Mouse (Mus musculus) liver, embryonic 12.5 days (tissue): ENCODE data around the gene Cstf2t. TPM values are rescaled to one million over a fixed set of nuclear protein-coding genes. Genes with fewer than 3 reads are reported as not detected.

Source experiments
- ATAC-seq: fragments of 200-750 bp; cut with Nextera tagmentation; 2 replicates; pipeline ENCODE4 v1.8.0; 2017; ENCODE audit warnings: moderate number of reproducible peaks, mild to moderate bottlenecking, moderate library complexity
- H3K27ac ChIP-seq: fragments of 300-500 bp; sonication (generic); 2 replicates; pipeline ENCODE4 v1.5.1; 2016; ENCODE audit warnings: mild to moderate bottlenecking
- H3K27me3 ChIP-seq: fragments of 300-500 bp; sonication (generic); replicated peaks from 2 replicates; pipeline ENCODE4 v1.6.1; 2016; ENCODE audit warnings: mild to moderate bottlenecking, moderate library complexity
- H3K36me3 ChIP-seq: fragments of 300-500 bp; sonication (generic); 2 replicates; pipeline ENCODE4 v1.6.1; 2016; ENCODE audit warnings: mild to moderate bottlenecking, moderate library complexity
- H3K4me1 ChIP-seq: fragments of 300-500 bp; sonication (generic); 2 replicates; pipeline ENCODE4 v1.6.1; 2016
- H3K4me2 ChIP-seq: fragments of 300-500 bp; sonication (generic); 2 replicates; pipeline ENCODE4 v1.6.1; 2016; ENCODE audit warnings: mild to moderate bottlenecking, moderate library complexity
- H3K4me3 ChIP-seq: fragments of 300-500 bp; sonication (generic); 2 replicates; pipeline ENCODE4 v1.5.1; 2016; ENCODE audit warnings: mild to moderate bottlenecking, moderate library complexity
- H3K9ac ChIP-seq: fragments of 300-500 bp; sonication (generic); 2 replicates; pipeline ENCODE4 v1.6.1; 2016; ENCODE audit warnings: mild to moderate bottlenecking, moderate library complexity
- H3K9me3 ChIP-seq: fragments of 300-500 bp; sonication (generic); replicated peaks from 2 replicates; pipeline ENCODE4 v1.6.1; 2016; ENCODE audit warnings: mild to moderate bottlenecking, moderate library complexity
- WGBS: fragments of 180-500 bp; shearing (Covaris S2); methylation state at CpG from one replicate; pipeline ENCODE4 v1.1.7; 2016; ENCODE audit not compliant: insufficient replicate concordance; 5-methylcytosine and 5-hydroxymethylcytosine counted together
- polyA plus RNA-seq: library from polyadenylated mRNA; unstranded; fragments of >200 nt; fragmentation: Nextera tagmentation; extraction: Ambion mirVana; gene quantifications from 2 replicates; pipeline ENCODE4 v1.2.1, GENCODE M21; 2016

Gene Cstf2t
- polyA plus RNA-seq, 1 experiment from 2014 or later, result 22.1 TPM

- Histone ChIP-seq H3K9me3 (no peaks in the 10 kb centered on the region), H3K4me1 (peaks cover 24% of the 10 kb centered on the region), H3K4me3 (peak overlapping the region; percentile 83), H3K36me3 (peaks cover 30% of the 10 kb centered on the region), H3K27me3 (0 out of 2 replicates have a peak, but pooled peaks cover 3% of the 10 kb centered on the region), H3K9ac (peak overlapping the region; percentile 75), H3K4me2 (peak overlapping the region; percentile 87), H3K27ac (no peak overlapping the region)
- no peak for ATAC-seq
- WGBS, result 83% methylated on average over 8 of the region's 8 CpGs
Observed at GRCm38 (mm10) chr19:31083761-31084160, 1.1 kb downstream of the Cstf2t start.

- Histone ChIP-seq H3K4me1 (peaks cover 21% of the 10 kb centered on the region), H3K36me3 (no peaks in the 10 kb centered on the region), H3K4me2 (no peak overlapping the region), H3K27me3 (no peaks in the 10 kb centered on the region), H3K9me3 (no peaks in the 10 kb centered on the region), H3K4me3 (no peak overlapping the region), H3K9ac (no peak overlapping the region), H3K27ac (no peak overlapping the region)
- peak; percentile 57 for ATAC-seq
- WGBS, result 62% methylated on average over 3 of the region's 3 CpGs
Observed at GRCm38 (mm10) chr19:31097857-31098256, 15.2 kb downstream of the Cstf2t start.

GRCm38 (mm10) chr19:31099369-31099768 lies 16.7 kb downstream of the Cstf2t start:
- peak; percentile 64 for ATAC-seq
- H3K4me3 ChIP-seq, result no peak overlapping the region
- no peaks in the 10 kb centered on the region for H3K36me3 ChIP-seq
- H3K9me3 ChIP-seq, result no peaks in the 10 kb centered on the region
- H3K9ac ChIP-seq, result no peak overlapping the region
- no peaks in the 10 kb centered on the region for H3K27me3 ChIP-seq
- no peak overlapping the region for H3K4me2 ChIP-seq
- H3K27ac ChIP-seq, result no peak overlapping the region
- peaks cover 24% of the 10 kb centered on the region for H3K4me1 ChIP-seq
- 29% methylated on average over 3 of the region's 3 CpGs for WGBS

GRCm38 (mm10) chr19:31104764-31105163 lies 22.1 kb downstream of the Cstf2t start:
- Histone ChIP-seq H3K27ac (no peak overlapping the region), H3K27me3 (no peaks in the 10 kb centered on the region), H3K9ac (no peak overlapping the region), H3K4me1 (peaks cover 31% of the 10 kb centered on the region), H3K4me3 (no peak overlapping the region), H3K36me3 (no peaks in the 10 kb centered on the region), H3K9me3 (no peaks in the 10 kb centered on the region), H3K4me2 (no peak overlapping the region)
- ATAC-seq, result peak; percentile 68; the same call in 1 of the 2 replicates
- 26% methylated on average over 6 of the region's 6 CpGs for WGBS

GRCm38 (mm10) chr19:31106036-31106435 lies 23.4 kb downstream of the Cstf2t start:
- ATAC-seq, result no peak
- 69% methylated on average over 3 of the region's 3 CpGs for WGBS
- no peak overlapping the region for H3K27ac ChIP-seq
- peaks cover 31% of the 10 kb centered on the region for H3K4me1 ChIP-seq
- no peaks in the 10 kb centered on the region for H3K36me3 ChIP-seq
- no peak overlapping the region for H3K4me3 ChIP-seq
- no peak overlapping the region for H3K9ac ChIP-seq
- H3K9me3 ChIP-seq, result no peaks in the 10 kb centered on the region
- H3K27me3 ChIP-seq, result no peaks in the 10 kb centered on the region
- no peak overlapping the region for H3K4me2 ChIP-seq

- H3K4me2 ChIP-seq, result peak overlapping the region; percentile 13
- H3K27me3 ChIP-seq, result no peaks in the 10 kb centered on the region
- H3K27ac ChIP-seq, result no peak overlapping the region
- no peaks in the 10 kb centered on the region for H3K9me3 ChIP-seq
- peaks cover 31% of the 10 kb centered on the region for H3K4me1 ChIP-seq
- no peak overlapping the region for H3K9ac ChIP-seq
- WGBS, result 24% methylated on average over 9 of the region's 9 CpGs
- no peak overlapping the region for H3K4me3 ChIP-seq
- peak; percentile 93 for ATAC-seq
- H3K36me3 ChIP-seq, result no peaks in the 10 kb centered on the region
Observed at GRCm38 (mm10) chr19:31106835-31107554, 24.4 kb downstream of the Cstf2t start.

GRCm38 (mm10) chr19:31114690-31115089 lies 32.1 kb downstream of the Cstf2t start:
- Histone ChIP-seq H3K27me3 (no peaks in the 10 kb centered on the region), H3K9me3 (no peaks in the 10 kb centered on the region), H3K4me1 (no peaks in the 10 kb centered on the region), H3K9ac (no peak overlapping the region), H3K4me2 (no peak overlapping the region), H3K27ac (no peak overlapping the region), H3K4me3 (no peak overlapping the region), H3K36me3 (no peaks in the 10 kb centered on the region)
- WGBS, result 62% methylated on average over 4 of the region's 4 CpGs
- ATAC-seq, result no peak

- no peaks in the 10 kb centered on the region for H3K4me1 ChIP-seq
- H3K36me3 ChIP-seq, result no peaks in the 10 kb centered on the region
- H3K9ac ChIP-seq, result no peak overlapping the region
- H3K27me3 ChIP-seq, result no peaks in the 10 kb centered on the region
- H3K4me2 ChIP-seq, result no peak overlapping the region
- H3K9me3 ChIP-seq, result no peaks in the 10 kb centered on the region
- H3K27ac ChIP-seq, result no peak overlapping the region
- WGBS, result 64% methylated on average over 3 of the region's 3 CpGs
- no peak for ATAC-seq
- no peak overlapping the region for H3K4me3 ChIP-seq
Observed at GRCm38 (mm10) chr19:31124628-31125027, 42.0 kb downstream of the Cstf2t start.

- Histone ChIP-seq H3K4me2 (no peak overlapping the region), H3K27ac (no peak overlapping the region), H3K27me3 (no peaks in the 10 kb centered on the region), H3K9ac (no peak overlapping the region), H3K9me3 (no peaks in the 10 kb centered on the region), H3K36me3 (no peaks in the 10 kb centered on the region), H3K4me3 (no peak overlapping the region), H3K4me1 (no peaks in the 10 kb centered on the region)
- ATAC-seq, result no peak
- 74% methylated on average over 8 of the region's 8 CpGs for WGBS
Observed at GRCm38 (mm10) chr19:31132614-31133013, 50.0 kb downstream of the Cstf2t start.

- H3K9ac ChIP-seq, result no peak overlapping the region
- H3K4me2 ChIP-seq, result no peak overlapping the region
- H3K27ac ChIP-seq, result no peak overlapping the region
- no peak for ATAC-seq
- WGBS, result 45% methylated on average over 2 of the region's 2 CpGs
- H3K4me3 ChIP-seq, result no peak overlapping the region
- no peaks in the 10 kb centered on the region for H3K9me3 ChIP-seq
- no peaks in the 10 kb centered on the region for H3K36me3 ChIP-seq
- H3K4me1 ChIP-seq, result no peaks in the 10 kb centered on the region
- no peaks in the 10 kb centered on the region for H3K27me3 ChIP-seq
Observed at GRCm38 (mm10) chr19:31136316-31136715, 53.7 kb downstream of the Cstf2t start.
